Mouse (Mus musculus) kidney, postnatal 14 days (tissue): ENCODE results near the gene Iffo2.
"Not testable (repeated sequence)": the region's sequence is repeated elsewhere in the genome, so short reads cannot be mapped to it uniquely, and the experiment has no call there.

Experiments
- DNase-seq: peaks from one replicate; pipeline ENCODE4 v3.0.0; 2022; ENCODE audit warnings: mixed read lengths

Gene Iffo2

DNA sequence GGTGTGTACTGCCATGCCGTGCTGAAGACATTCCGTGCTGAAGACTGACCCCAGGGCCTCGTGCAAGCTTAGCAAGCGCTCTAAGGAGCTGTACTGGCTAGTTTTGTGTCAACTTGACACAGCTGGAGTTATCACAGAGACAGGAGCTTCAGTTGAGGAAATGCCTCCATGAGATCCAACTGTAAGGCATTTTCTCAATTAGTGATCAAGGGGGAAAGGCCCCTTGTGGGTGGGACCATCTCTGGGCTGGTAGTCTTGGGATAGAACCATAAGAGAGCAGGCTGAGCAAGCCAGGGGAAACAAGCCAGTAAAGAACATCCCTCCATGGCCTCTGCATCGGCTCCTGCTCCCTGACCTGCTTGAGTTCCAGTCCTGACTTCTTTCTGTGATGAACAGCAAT, at the start of gene Iffo2:
Gene Iffo2 (plus strand): TSS at position 301 of the 400 bp plus-strand sequence.
- not testable (repeated sequence) for DNase-seq

DNA sequence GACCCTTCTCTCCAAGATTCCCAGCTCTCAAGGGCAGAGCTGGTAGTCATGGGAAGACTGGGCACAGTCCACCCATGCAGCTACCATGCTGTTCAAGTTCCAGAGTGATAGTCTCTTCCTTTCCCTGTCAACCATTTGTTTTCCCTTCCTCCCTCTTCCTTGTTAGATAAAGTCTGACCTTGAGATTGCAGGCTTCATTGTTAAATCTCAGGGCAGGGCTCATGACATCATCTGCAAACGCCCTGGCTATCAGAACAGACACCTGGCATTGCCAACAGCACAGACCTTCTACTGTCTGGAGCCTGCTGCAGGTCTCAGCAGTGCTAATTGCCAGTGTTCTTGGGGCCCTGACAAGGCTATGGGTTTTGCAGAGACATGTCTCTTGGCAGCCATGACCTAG, 48.9 kb upstream of the Iffo2 start:
- no peak for DNase-seq

DNA sequence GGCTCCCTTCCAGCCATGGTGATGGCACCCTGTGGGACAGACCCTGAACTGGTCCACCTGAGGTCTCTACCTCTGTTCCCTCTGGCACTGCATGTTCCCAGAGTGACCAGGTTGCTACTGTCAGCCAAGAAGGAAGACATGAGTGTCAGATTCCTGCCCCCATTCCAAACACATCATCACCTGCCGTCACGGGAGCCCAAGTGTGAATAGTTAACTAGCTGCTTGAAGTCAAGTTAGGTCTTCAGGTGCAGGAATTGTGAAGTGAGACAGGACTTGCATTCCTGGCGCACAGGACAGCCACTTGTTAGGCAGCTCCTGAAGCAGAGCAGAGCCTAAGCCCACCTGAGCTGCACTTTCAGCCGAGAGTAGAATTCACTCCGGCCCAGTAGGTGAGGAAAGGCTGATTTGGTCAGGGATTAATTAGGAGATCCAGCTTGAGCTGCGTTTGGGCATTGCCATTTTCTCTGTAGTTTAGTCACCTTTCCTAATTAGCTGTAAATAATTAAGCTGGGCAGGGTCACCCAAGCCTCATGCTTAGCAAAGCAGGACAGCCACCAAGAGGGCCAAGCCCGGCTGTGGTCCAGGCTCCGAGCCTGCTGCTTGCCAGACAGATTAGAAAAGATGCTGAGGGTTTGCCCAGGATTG, 46.8 kb upstream of the Iffo2 start:
- peak; percentile 69 for DNase-seq

DNA sequence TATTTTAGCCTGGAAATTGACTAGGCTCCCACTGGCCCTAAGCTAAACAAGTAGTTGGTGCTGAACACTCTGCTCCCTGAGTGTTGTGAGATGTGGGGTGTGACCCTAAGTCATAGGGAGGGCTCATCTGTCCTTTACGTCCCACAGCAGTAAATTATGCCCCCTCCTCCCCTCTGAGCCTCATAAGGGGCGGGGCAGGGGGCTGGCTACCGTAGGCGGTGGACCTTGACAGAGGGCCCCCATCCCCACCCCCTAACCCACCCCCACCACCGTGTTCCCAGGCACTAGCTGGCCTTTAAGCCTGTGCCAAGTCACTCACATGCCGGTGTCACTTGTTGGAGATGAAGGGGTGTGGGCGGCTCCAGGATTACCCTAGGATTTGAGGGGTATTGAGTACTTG, 45.9 kb upstream of the Iffo2 start:
- DNase-seq, result peak; percentile 48

DNA sequence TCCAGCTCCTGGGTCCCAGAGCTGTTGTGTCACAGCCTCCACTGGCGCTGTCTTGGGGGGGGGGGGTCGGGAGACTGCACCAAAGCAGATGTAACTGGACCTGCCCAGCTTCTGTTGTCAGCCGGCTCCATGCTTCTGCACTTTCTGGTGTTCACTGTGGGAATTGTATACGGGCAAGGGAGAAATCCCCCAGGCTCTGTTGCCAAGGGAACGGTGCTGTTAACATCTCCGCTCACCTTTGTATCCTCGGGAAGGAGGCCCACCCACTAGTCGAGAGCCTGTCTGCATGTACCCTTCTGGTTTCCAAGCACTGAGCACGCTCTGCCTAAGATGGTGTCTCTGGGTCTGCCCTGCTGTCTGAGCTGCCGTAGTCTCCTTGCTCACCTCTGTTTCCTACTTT, 43.3 kb upstream of the Iffo2 start:
- no peak for DNase-seq

DNA sequence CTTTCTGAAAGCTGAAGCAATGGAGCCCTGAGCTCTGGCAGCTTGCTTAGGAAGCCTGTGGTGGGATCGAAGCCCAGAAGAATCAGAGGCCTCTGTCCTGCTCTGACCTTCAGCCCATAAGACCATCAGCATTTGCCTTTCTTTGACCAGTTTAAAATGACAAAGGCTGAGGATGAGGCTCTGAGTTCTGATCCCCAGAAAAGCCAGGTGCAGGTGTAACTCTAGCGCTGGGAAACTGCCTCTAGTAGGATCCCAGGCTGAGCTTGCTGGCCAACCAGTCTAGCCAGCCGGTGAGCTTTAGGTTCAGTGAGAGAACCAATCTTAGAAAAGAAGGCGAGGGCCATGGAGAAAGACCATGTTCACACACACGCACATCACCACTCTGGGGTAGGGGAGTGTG, 42.0 kb upstream of the Iffo2 start:
- no peak for DNase-seq

DNA sequence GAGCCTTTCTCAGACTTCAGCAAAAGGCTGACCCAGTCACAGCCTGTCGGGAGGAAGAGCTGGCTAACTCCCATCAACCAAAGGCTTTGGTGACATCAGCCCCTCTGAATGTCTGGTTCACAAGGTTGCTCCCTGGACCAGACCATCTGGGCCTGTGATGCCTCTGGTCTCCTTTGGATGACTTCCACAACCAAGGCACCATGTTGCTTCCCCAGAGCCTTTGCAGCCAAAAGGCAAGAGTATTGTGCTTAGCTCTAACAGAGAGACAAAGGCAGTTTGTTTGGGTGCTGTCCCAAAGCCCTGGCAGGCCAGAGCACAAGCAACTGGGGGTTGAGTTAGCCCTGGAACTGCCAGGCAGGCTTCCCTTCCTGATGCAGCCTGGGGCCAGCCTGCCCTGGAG, 40.4 kb upstream of the Iffo2 start:
- no peak for DNase-seq

DNA sequence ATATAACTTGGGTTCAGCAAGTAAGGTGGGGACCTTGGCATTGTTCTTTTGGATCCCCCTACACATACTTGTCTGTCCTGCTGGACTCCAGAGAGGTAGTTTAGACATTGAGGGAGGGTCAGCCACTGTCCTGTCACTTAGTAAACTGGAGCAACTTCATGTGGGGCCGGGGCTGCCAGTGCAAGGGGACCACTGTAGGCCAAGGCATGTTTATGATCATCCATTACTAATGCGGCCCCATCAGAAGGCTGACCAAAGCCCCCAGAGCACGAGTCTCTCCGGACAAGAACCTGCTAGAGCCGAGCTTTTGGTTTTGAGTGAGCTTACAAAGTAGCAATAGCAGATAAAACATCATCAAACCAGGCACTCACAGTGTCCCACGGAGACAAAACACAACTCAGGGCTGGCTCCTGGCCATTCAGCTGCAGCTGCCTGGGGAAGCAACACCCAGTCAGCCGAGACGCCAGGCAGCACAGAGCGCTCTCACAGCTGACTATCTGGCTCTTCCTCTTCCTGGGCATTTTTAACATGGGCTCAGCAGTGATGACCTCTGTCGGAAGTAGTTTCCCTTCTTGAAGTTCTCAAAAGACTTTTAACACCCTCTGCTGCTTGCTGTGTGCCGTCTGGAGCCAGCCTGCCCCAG, 39.8 kb upstream of the Iffo2 start:
- no peak for DNase-seq

DNA sequence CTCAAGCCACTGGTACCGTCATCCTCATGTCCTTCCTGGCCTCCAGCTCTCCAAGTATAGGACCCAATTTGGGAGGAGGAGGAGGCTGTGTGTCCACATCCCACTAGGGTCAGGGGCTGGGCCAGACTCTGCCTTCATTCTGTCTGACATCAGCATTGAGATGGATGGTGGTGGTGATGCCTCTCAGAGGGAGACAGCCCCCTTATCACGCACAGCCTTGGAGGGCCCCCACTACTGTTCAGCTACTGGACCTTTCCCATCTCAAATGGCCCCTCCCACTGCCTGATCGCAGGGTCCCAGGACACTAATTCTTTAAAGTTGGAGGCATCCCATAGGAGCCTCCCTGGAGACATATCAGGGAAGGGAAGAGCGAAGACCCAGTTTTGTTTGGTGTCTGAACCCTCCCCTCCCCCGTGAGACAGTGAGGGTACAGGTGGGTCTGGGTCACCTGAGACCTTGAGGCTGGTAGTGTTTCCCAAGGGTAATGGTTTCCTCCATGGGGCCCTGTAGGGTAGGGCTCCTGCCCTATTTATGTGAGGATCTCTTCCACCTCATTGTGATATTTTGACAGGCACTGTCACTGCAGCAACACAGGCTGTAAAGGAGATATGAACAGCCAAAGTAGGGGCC, 38.7 kb upstream of the Iffo2 start:
- DNase-seq, result no peak

DNA sequence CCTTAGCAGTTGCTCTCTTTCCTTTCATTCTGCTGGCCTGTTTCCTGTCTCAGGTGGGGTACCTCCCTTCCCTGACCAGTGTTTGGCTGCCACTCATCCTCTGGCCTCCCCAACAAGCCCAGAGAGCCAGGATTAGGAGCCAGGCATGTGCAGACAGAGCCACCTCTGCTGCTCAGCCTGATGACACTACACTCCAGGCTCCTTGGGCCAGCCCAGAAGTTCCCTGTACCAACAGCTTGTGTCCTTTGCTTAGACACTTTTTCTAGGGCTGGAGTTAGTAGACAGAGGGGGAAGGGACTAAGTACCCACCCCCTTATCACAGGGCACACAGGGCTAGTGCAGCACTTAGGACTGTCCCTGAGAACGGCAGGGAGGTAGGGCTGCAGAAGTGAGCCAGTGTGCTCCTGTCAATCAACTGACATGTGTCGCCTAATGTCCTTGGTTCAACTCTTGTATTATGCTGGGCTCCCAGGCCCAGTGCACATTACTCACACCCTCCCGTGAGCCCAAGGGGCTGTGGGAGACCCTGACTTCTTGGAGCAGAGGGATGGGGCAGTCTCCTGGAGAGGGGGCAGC, 38.0 kb upstream of the Iffo2 start:
- DNase-seq, result no peak

DNA sequence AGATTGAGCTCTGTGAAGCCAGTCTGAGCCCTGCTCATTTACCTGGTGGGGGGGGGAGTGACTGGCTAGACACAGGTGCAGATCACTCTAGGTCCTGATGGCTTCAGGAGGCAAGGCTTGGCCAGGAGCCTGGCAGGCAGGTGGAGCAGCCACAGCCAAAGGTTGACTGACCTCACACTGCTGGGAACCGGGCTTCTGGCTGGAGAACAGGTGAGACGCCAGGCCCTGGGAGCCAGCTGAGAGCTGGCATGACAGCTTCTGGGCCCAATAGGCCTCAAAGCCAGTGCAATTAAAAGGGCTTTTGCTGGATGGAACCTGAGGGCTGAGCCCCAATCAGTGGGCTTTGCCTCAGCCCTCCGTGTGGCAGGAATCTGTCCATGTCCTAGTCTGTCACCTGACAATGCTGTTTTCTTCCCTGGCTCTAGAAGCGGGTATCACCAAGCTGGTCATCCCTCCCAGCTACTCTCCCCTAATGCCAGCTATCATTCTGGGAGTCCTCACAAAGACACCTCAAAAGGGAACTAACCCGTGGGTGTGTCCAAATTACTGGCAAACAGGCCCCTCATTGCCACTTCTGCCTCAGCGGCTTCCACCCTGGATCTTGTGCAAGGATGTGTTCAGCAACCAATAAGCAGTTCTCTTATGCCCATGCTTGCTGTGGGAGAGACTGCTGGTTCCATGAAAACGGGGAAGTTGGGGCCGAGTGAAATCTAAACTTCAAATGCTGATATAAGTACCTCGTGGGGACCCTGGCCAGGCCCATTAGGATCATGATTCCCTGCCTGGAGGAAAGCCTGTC, 36.9 kb upstream of the Iffo2 start:
- DNase-seq, result peak; percentile 49

DNA sequence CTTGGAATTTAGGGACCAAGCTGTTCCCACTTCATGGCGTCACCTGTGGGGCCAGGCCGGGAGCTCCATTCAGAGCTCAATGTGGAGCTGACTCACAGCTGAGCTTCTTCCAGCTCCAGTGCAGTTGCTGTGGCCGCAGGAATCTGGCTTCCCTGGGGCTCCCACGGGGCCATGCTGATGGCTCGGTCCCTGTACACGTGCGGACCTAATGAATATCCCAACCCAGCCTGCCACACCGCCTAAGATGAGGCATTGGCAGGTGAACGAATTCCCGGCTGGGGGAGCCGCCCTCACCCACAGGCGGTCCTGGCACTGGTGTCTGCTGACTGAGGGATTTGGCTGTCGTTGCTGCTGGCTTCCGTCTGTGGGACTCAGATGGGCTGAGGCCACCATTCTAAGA, 29.5 kb upstream of the Iffo2 start:
- DNase-seq, result no peak

DNA sequence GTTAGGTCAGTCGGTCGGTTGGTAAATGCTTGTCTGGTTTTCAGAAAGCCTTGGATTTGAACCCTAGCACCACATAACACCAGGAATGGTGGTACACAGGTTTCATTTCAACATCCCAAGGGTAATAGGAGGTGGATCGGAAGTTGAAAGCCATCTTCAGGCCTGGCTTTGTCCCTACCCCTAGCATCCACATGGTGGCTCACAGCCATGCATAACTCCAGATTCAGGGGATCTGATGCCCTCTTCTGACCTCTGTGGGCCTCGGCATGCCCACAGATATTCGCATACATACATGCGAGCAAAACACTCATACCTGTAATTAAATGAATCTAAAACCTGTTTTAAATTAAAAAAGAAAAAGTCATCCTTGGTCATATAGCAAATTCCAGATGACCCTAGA, 28.6 kb upstream of the Iffo2 start:
- no peak for DNase-seq

DNA sequence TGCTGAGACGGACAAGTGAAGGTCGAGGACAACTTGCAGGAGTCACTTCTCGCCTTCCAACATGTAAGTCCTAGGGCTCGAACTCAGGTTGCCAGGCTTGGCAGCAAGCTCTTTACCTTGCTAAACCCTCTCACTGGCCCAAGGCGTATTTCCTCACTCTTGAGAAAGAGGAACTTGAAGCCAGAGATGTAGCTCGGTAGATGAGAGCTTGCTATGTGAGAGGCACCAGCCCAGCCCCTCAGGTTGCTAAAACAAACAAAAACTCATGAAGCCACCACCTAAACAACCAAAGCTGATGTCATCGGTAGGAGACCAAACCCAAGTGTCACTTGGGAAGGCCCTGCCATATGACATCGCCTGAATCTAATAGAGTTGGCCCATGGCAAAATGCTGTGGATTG, 26.4 kb upstream of the Iffo2 start:
- DNase-seq, result no peak

DNA sequence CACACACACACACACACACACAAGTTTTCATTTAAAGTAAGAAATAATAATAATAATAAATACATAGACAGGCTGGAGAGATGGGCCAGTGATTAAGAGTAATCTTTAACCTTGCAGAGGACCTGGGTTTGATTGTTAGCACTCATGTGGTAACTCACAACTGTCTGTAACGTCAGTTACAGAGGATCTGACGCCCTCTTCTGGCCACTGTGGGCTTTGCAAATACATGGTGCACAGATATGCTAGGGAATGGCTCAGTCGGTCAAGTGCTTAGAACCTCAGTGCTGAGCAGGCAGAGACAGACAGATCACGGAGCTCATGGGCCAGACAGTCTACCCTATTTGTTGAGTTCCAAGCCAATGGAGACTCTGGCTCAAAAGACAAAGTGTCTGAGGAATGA, 24.6 kb upstream of the Iffo2 start:
- no peak for DNase-seq

DNA sequence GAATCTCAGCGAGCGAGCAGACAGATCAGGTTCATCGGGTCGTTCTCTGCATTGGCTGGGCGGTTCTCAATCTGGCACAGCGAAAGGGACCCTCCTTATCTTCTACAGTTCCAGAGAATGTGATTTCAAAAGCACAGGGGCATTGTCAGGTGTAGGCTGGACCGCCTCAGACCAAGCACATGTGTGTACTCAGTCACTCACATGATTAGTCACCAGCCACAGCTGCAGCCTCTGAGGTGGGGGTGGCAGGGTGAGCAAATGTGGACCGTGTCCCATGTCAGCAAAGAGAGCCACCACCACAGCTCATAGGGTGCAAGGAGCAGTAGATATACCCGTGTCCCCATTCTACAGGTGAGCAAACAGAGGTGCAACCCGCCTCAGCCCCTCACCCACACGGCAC, 23.6 kb upstream of the Iffo2 start:
- DNase-seq, result no peak

DNA sequence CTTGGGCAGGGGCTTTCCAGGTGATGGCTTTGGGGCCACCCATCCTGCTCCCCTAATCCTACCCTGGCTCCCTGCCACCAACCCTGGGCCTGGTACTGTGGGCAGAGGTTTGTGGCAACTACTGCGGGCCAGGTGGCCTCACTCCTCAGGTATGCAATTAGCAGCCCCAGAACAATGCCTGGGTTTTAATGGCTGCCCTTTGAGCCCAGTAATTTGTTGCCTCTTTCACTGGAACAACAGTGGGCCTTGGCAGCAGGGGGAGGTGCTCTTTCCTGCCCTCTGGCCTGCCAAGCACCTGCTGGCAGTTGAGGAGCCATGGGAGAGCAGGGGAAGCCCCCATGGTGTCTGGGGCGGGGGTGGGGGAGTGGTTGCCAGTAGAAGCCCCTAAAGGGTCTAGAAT, 21.3 kb upstream of the Iffo2 start:
- no peak for DNase-seq

DNA sequence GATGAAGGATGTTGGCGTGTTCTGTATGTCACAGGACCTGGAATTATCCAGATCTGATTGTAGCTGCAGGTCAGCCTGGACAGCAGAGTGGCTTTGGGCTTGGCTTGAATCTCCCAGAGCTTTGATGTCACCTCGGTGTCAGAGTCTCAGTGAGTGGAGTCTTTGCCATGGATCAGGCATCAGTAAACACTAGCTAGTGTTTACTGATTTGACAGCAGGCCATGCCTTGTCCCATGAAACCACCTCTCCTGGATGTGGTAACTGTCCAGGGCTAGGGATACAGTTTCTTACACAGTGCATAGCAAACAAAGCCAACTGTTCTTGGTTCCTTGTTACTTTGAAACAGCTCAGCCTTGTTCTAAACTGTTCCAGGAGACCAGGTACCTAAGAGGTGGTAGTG, 18.8 kb upstream of the Iffo2 start:
- DNase-seq, result no peak

DNA sequence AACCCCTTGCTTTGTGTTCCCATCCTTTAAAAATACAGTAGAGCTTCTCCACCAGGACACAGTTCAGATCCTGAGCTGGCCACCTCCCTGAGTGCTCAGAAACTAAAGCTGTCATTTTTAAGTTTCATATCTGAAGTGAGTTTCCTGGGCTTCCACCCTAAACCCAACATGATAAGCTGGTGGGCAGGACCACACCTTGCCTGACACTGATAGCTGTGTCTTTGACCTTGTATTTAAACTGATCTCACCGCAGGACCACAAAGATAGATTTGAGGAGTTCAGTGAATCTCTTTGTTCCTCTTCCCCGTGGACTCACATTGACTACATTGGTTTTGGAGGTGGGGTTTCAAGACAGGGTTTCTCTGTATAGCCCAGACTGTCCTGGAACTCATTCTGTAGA, 17.4 kb upstream of the Iffo2 start:
- no peak for DNase-seq

DNA sequence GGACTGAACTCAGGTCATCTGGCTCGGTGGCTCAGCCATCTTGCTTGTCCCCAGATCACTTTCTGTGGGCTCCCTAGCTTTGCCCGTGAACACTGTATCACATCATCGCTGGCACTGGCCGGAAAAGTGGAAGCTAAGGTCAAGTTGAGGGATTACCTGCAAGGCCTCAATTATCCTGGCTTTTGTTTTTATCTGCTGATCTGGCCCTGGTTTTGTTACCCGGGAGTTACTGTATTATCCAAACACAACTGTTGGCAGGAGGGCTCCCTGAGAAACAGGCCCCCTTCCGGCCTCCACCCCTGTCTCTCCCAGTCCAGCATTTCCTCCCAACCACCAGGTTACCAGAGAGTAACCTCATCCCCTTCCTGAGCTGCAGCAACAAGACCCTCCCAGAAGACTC, 11.1 kb upstream of the Iffo2 start:
- no peak for DNase-seq

DNA sequence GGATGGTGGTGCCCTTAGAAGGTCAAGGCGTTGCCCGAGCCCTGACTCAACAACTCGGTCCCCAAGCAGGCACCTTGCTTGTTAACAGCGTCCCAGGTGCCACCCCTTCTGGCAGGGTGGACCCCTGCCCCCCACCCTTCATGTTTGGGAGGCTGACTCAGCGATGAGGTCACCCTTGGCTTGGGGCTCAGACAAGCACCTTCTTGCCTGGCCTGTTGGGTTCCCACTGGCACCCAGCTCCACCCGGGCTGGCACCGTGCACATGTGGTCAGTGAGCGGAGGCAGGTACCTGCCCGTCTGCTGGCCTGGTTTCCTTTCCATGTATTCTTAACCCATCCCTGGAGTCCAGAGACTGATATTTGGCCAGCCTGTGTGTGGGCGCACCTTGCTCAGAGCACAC, 8.4 kb upstream of the Iffo2 start:
- no peak for DNase-seq

DNA sequence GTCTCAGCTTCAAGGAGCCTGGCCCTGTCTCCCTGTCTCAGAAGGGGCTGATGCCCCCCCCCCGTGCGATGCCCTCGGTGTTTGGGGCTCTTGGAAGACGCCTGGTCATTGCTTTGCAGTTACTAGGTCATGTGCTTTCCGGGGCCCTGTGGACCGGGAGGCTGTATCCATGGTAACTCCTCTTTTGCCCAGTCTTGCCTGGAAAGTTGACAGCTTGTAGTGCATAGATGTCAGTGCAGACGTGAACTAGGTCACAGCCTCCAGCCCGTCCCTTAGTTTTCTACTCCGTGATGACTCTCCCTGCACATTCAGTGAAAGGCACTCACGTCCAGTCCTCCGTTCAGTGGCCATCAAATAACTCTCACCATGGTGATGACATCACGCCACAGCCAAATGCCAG, 3.9 kb upstream of the Iffo2 start:
- no peak for DNase-seq

DNA sequence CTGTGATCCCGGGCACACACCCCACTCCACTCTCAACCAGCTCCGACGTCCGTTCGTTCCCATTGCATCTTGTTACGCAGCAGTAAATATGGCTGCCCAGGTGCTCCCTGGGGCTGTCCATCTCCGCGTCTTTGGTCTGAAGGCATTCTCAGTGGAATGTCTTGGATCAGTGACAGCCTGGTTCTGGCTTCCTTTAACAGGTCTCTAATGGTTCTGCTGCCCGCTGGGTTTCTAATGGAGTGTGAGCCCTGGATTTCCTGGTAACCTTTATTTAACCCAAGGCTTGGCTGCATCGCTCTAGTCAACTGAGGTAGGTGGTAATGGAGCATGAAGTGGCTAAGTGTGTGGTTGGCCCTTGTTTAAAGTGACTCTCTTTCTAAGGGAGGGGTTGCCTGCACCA, 1.7 kb downstream of the Iffo2 start:
- DNase-seq, result peak; percentile 22
